Mouse (Mus musculus) activated CD4-positive, CD25-positive, alpha-beta regulatory T cell, adult 9 weeks (primary cell): ENCODE results near the gene Il12rb1. TPM values are rescaled to one million over a fixed set of nuclear protein-coding genes. Genes with fewer than 3 reads are reported as not detected.

Source experiments
- polyA plus RNA-seq: library from polyadenylated mRNA; unstranded; fragments of 100-300 nt; shearing (Covaris generic); gene quantifications from one replicate; pipeline ENCODE4 v1.2.1, GENCODE M21; 2017

The Il12rb1 gene
- polyA plus RNA-seq: 82.1 TPM

GRCm38 (mm10) chr8:70808239-70808638, at the start of gene Il12rb1:
Gene Il12rb1, plus strand, starts transcription at chr8:70808449.

DNA sequence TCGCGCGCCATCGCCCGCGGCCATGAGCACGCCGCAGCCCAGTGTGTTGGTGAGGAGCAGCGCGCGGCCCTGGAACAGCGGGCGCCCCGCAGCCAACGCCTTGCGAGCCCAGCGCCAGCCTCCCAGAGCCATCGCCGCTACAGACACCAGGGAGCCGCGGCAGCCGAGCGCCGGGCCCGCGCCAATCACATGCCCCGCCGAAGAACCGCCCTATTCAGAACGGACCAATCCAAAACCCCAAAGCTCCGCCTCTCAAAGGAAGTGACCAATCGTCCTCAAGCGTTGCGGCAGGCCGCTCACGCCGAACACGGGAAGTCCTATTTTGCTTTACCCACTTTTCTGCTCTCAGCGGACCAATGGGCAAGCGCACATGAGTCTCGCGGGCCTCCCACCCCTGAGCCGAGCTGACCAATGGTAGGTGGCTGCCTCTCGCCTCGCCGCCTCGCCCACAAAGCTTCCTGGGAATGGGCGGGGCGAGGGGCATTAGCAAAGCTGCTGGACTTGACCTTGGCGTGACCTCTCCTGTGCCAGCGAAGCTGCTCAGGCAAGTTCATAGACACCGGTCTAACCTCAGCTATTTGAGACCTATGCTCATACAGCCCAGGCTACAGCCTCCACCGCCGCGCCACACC, 47.4 kb upstream of the Il12rb1 start, which contains the start of gene Mpv17l2:
Gene Mpv17l2, minus strand, starts transcription at position 172 of the 632 bp plus-strand sequence.

GRCm38 (mm10) chr8:70776496-70777444, 31.5 kb upstream of the Il12rb1 start, which contains the start of gene Pik3r2:
Gene Pik3r2, minus strand, starts transcription at chr8:70776713.

DNA sequence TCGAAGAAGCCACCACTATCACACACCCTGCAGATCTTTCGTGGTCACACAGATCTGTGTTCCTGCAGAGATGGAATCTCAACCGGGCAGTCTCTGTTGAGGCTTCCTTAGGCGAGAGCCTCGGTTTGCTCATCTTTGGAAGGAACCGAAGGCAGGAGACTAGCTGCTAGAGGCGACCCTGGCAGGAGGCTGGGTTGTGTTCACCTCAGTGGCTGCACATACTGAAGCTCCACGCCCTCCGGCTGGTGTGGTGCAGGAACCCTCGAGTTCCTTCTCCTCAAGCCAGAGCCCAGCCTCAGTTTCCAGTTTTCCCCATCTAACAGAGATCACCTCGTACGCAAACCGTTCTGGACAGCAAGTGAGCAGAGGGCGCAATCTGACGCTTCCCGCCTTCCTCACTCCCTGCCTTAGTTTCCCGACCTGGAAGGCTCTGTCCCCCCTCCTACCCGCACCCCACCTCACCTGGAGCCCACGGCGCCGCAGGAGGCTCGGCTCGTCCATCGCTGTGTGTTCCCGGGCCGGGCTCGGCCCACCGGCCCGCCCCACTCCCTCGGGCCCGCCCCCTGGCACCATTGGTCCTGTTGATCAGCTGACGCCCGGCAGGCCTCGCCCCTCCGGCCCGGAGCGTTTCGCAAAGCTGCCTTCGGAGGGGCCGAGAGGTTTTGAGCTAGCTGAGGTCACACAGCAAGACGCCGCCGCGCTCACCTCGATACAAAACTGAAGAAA, 3.6 kb upstream of the Il12rb1 start, which contains the start of gene Mast3:
Gene Mast3, minus strand, starts transcription at position 574 of the 726 bp plus-strand sequence.

GRCm38 (mm10) chr8:70839408-70840351, 31.4 kb downstream of the Il12rb1 start, which contains the start of gene Arrdc2:
Gene Arrdc2, minus strand, starts transcription at chr8:70839720.

DNA sequence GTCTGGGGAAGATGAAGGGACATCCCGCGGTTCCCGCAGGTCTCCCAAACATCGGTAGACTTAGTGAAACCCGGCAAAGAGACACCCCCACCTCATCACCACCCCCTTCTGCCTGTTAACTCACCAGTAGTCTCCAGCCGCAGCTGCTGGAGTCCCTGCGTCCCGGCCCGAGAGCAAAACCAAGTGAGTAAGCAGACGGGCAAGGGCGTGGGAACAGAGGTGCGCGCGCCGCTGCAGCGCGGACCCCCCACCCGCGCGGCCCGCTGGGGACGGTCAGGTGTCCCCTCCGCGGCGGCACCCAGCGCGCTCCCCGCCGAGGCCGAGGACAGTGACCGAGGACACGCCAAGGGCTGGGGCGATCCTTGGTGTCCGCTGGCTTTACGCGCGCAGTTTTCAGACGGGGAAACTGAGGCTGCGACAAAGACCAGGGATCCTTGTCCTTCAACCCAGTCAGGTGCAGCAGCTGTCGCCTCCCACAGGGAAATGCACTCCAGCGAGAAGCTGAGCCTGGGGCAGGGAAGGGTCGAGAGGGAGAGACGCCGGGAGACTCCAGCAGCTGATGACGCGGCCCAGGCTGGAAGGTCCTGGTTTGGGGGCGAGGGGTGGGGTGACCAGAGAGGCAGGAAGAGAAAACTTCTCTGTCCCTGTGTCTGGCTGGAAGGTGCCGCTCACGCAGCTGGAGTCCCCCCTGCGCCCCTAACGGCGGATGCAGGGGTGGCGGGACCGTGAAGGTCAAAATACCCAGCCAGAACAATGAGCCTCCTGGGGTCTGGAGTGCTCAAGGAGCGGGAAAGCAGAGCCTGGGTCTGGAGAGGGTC, 54.8 kb downstream of the Il12rb1 start, which contains the start of gene Kcnn1:
Gene Kcnn1, minus strand, starts transcription at position 435 of the 818 bp plus-strand sequence.

Other genes with a start within 250 kb of the Il12rb1 start
- 71.1 TPM for gene Isyna1, start 214.1 kb upstream of the Il12rb1 start, polyA plus RNA-seq
- gene Ssbp4, start 199.6 kb upstream of the Il12rb1 start, polyA plus RNA-seq: 17.3 TPM
- 0.33 TPM for gene Lrrc25, start 192.3 kb upstream of the Il12rb1 start, polyA plus RNA-seq
- gene Gdf15, start 176.0 kb upstream of the Il12rb1 start, polyA plus RNA-seq: not detected
- gene Pgpep1, start 148.1 kb upstream of the Il12rb1 start, polyA plus RNA-seq: 8.9 TPM
- 297 TPM for gene Lsm4, start 135.2 kb upstream of the Il12rb1 start, polyA plus RNA-seq
- gene Jund, start 109.5 kb upstream of the Il12rb1 start, polyA plus RNA-seq: 18.4 TPM
- 0.13 TPM for gene Iqcn, start 105.0 kb upstream of the Il12rb1 start, polyA plus RNA-seq
- gene Gm3336, start 89.9 kb upstream of the Il12rb1 start, polyA plus RNA-seq: not detected
- 0.61 TPM for gene Pde4c, start 84.7 kb upstream of the Il12rb1 start, polyA plus RNA-seq
- 11.2 TPM for gene Rab3a, start 53.8 kb upstream of the Il12rb1 start, polyA plus RNA-seq
- 14.6 TPM for gene Mpv17l2, start 47.5 kb upstream of the Il12rb1 start, polyA plus RNA-seq
- gene Pik3r2, start 31.7 kb upstream of the Il12rb1 start, polyA plus RNA-seq: 19.7 TPM
- 74.1 TPM for gene Mast3, start 3.4 kb upstream of the Il12rb1 start, polyA plus RNA-seq
- gene Arrdc2, start 31.3 kb downstream of the Il12rb1 start, polyA plus RNA-seq: 4.3 TPM
- not detected for gene Kcnn1, start 54.8 kb downstream of the Il12rb1 start, polyA plus RNA-seq
- gene Ccdc124, start 65.5 kb downstream of the Il12rb1 start, polyA plus RNA-seq: 81.6 TPM
- gene Slc5a5, start 84.3 kb downstream of the Il12rb1 start, polyA plus RNA-seq: not detected
- gene Rpl18a, start 89.0 kb downstream of the Il12rb1 start, polyA plus RNA-seq: 7,116 TPM
- gene Map1s, start 97.5 kb downstream of the Il12rb1 start, polyA plus RNA-seq: 45.8 TPM